Mouse (Mus musculus) olfactory bulb, adult 2 months (tissue): ENCODE data around the gene Ddx1.

Source experiments
- CTCF ChIP-seq: fragments of 200-500 bp; IDR thresholded peaks from 2 replicates; pipeline ENCODE4 v1.5.1; 2012; ENCODE audit warnings: low read depth, mild to moderate bottlenecking, low read length, moderate library complexity; ENCODE audit not compliant: insufficient read depth
- POLR2A ChIP-seq: fragments of 200-500 bp; IDR thresholded peaks from 2 replicates; pipeline ENCODE4 v1.6.1; 2012; ENCODE audit warnings: mild to moderate bottlenecking, low read depth, low read length, moderate library complexity; ENCODE audit not compliant: insufficient read depth

DNA sequence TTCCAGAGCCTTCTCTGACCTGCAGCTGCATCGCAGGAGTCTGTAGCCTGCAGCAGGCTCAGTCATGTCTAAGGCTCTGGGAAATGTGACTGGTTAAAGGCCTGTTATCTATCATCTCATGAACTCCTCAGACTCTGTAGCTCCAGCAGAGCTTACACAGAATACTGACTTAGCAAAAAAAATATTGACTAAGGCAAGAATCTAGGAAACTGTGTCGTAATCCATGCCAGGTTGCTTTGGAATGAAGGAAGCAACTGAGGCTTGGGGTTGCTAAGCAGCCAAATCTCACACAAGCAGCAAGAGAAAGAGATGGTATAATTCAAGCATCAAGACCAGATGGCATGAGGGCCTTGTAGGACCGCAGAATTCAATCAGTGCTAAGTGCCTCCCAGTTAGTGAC lies 72.1 kb downstream of the Ddx1 start:
- TF ChIP-seq POLR2A = no peak
- TF ChIP-seq CTCF = no peak
